Mouse (Mus musculus): Measurements from ENCODE around the gene Arhgap8.
"Not testable (repeated sequence)": the region's sequence is repeated elsewhere in the genome, so short reads cannot be mapped to it uniquely, and the experiment has no call there.

The Arhgap8 gene

GRCm38 (mm10) chr15:84697611-84698011 is 22.2 kb upstream of the Arhgap8 start:
- in situ Hi-C loops (cut with MboI, MseI): no loop called here

GRCm38 (mm10) chr15:84698189-84698588 is 21.7 kb upstream of the Arhgap8 start:
- in situ Hi-C loops (cut with MboI, MseI): no loop called here

GRCm38 (mm10) chr15:84700147-84700794 is 19.6 kb upstream of the Arhgap8 start:
- in situ Hi-C loops (cut with MboI, MseI): no loop called here

- in situ Hi-C loops (cut with MboI, MseI): no loop called here
Measured at GRCm38 (mm10) chr15:84701947-84702346, 17.9 kb upstream of the Arhgap8 start.

DNA sequence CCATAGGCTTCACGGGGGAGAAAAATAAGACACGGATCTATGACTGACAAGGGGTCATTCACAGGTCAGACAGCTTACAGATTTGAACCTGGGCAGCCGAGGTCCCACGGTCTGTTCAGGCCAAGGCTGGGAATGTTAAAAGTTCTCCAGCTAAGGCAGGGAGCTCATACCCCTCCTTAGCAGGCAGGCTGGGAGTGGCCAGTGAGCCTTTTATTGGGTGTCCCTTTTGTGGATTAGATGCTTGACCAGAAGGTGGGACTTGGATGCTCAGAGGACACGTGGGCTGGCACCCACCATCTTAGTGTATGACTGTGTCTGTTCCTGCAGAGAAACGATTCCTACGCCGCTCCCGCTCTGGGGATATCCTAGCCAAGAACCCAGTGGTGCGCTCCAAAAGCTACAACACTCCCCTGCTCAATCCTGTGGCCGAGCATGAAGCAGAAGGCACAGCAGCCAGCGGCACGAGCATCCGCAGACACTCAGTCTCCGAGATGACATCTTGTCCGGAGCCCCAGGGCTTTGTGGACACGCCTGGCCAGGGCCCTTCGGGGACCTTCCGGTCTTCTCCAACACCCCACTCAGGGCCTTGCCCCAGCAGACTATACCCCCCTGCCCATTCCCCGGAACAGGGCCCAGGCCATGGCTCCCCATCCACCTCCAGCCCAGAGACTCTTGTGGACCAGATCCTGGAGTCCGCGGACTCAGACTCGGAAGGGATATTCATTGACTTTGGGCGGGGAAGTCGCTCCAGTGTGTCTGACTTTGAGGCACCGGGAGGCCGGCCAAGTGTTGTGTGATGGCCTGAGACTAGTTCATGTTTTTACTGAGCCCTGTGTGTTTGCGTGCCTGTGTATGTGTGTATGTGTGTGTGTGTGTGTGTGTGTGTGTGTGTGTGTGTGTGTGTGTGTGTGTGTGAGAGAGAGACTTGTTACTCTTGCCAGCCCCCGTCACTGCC is 17.2 kb upstream of the Arhgap8 start:
- in situ Hi-C loops (cut with MboI, MseI): no loop called here

DNA sequence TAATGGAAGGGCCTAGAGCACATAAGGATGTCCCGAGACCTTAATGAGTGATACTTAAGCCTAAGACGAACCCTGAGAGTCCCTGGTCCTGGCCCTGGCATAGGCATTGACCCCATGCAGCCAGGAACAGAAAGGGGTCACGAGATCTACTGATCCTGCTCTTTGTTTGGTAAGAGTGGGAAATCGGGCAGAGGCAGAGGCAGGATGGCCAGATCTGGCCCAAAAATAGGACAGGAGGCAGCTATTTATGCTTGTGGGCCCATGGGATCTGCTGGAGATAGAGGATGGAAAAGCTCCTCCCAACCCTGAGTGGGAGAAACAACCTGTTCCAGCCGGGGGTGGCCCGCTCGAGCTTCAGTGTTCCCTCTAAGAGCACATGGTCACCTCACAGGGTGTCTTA is 15.9 kb upstream of the Arhgap8 start:
- in situ Hi-C loops (cut with MboI, MseI): no loop called here

DNA sequence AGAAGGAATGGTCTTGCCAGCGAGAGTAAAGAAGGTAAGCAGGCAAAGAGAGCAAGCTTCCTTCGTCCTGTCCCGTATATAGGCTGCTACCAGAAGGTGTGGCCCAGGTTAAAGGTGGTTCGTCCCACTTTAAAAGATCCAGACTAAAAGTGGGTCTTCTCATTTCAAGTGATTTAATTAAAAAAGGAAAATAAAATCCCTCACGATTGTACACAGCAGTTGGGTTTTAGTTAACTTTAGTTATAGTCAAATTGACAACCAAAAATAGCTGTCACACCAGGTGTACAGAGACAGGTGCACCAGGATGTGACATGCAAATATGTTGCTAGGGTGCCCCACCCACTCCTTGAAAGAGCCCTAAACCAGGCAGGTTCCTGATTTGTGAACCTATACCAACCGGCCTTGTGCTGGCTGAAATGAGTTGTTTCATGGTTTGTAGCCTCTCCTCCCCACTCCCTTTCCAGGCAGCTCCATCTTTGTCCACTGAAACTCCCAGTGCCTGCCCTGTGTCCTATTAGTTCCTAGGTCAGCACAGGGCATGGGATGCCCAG is 14.4 kb upstream of the Arhgap8 start:
- in situ Hi-C loops (cut with MboI, MseI): no loop called here

- in situ Hi-C loops (cut with MboI, MseI): no loop called here
Measured at GRCm38 (mm10) chr15:84706983-84707619, 12.8 kb upstream of the Arhgap8 start.

DNA sequence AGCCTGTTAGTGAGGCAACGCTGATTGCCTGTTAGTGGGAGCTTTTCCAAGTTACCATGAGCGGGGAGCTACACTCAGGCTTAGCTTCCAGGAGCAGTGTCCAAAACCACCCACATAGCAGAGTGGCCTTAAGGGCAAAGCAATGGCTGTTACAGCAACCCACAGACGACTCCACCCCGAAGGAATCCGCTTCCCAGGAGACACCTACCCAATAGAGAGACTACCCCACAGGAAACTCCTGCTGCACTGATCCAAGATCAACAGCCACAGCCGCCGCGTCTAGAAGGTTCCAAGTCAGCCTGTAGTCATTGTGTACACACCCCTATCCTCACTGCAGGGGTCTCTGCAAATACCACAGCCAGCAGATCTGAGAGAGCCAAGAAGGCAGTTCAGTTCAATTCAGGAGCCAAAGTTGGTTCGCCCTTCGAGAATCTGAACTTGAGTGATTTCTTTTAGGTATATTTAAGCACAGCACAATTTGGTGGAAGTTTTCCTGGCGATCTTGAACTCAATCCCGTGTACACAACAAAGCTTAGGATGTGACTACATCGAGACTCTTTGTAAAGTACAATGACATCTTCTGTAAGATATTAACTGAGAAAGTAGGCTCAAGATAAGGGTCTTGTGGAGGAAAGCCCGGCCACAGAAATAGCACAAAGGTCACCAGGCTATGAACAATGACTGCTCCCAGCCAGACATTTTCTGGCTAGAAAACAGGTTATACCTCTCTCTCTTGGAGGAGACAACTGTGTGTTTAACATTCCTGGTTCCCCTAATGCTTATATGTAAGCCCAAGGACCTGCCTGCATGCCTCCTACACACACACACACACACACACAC is 7.1 kb upstream of the Arhgap8 start:
- in situ Hi-C loops (cut with MboI, MseI): no loop called here

- in situ Hi-C loops (cut with MboI, MseI): no loop called here
Measured at GRCm38 (mm10) chr15:84714730-84715129, 5.1 kb upstream of the Arhgap8 start.

DNA sequence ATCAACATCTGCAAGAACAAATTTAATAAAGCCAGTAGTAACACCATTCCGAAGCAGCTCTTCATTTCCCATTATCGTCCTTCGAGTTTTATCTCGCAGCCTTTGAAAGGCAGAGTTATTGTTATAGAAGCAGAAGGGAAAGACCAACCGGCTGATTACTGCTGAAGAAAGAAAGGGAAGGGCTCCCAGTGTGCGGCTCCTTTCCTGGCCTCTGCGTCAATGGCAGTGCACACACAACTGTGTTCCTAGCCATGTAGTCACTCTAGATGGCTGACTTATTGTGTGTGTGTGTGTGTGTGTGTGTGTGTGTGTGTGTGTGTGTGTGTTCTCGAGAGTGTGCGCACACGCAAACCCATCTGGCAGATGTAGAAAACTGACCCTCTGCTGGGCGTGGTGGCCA is 4.7 kb upstream of the Arhgap8 start:
- in situ Hi-C loops (cut with MboI, MseI): no loop called here

DNA sequence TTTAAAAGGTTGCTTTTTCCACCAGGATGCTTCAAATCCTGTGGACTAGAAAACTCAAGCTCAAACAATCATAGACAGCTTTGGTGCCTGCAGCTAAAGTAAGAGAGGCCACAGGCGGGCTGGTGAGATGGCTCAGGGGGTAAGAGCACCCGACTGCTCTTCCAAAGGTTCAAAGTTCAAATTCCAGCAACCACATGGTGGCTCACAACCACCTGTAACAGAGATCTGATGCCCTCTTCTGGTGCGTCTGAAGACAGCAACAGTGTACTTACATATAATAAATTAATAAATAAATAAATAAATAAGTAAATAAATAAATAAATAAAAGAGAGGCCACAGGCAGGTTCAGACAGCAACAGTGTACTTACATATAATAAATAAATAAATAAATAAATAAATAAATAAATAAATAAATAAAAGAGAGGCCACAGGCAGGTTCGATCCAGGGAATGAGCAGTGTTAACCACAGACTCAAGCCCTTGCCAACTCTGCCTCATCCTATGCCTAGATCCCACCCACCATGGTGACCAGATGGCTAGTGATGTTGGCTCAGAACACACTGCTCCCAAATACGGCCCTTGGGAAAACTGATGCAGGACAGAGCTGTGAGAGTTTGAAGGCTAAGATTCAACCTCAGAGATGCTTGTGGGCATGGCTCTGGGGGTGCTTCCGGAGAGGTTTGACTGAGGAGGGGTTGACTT is 2.1 kb upstream of the Arhgap8 start:
- in situ Hi-C loops (cut with MboI, MseI): not testable (repeated sequence)

DNA sequence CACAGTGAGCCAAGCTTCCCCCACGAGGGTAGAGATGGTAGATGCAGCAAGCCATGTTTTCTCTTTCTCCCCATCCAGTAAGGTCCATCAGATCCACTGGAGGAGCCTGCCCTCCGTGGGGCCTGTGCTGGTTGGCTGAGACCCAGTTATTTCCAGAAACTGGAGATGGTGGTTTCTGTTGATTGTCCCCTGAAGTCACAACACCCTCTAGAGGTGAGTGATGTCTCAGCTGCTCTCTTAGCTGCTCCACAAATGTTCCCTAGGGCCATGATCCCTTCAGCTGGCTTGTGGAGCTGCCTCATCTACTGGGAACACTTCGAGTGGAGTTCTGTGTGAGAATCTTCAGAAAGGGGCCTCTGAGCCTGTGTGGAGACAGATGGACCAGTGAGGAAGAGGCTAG is 1.1 kb upstream of the Arhgap8 start:
- in situ Hi-C loops (cut with MboI, MseI): no loop called here

- in situ Hi-C loops (cut with MboI, MseI): no loop called here
Measured at GRCm38 (mm10) chr15:84720291-84721204, 696 bp downstream of the Arhgap8 start.

GRCm38 (mm10) chr15:84723656-84724055 is 3.8 kb downstream of the Arhgap8 start:
- in situ Hi-C loops (cut with MboI, MseI): not testable (repeated sequence)

DNA sequence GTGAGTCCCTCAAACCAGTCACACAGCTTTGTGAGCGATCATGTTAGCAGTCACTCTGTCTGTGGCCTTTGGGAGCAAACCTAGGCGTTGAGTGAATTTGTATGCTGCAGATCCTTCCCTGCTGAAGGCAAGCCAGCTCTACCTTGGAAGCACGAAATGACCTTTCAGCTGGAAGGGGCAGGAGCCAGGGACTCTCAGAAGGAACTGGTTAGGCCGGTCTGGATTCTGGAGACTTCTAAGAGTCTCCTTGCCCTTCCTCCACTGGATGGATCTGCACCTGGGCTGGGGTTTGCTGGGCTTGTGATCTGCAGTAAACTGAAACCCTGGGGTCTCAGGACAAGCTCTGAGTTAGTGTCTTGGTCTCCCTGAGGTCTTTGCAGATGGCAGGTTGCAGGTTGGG is 4.3 kb downstream of the Arhgap8 start:
- in situ Hi-C loops (cut with MboI, MseI): no loop called here

DNA sequence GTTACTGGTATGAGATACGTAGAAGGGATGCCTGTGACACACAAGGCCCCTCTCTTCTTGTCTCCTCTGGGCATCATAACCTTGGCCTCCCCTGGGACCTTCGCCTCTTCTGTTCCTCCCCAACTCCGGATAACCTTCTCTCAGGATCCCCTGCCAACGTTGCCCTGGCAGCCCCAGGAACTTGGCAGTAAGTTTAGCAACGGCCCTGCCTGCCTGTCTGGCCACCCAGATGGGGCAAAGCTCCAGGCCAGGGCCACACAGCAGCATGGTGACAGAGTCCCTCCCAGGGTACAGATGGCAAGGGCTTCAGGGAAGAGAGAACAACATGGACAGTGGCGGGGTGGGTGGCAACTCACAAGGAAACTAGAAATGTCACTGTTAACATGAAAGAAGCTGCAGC is 9.8 kb downstream of the Arhgap8 start:
- in situ Hi-C loops (cut with MboI, MseI): no loop called here

GRCm38 (mm10) chr15:84730893-84731292 is 11.0 kb downstream of the Arhgap8 start:
- in situ Hi-C loops (cut with MboI, MseI): no loop called here

DNA sequence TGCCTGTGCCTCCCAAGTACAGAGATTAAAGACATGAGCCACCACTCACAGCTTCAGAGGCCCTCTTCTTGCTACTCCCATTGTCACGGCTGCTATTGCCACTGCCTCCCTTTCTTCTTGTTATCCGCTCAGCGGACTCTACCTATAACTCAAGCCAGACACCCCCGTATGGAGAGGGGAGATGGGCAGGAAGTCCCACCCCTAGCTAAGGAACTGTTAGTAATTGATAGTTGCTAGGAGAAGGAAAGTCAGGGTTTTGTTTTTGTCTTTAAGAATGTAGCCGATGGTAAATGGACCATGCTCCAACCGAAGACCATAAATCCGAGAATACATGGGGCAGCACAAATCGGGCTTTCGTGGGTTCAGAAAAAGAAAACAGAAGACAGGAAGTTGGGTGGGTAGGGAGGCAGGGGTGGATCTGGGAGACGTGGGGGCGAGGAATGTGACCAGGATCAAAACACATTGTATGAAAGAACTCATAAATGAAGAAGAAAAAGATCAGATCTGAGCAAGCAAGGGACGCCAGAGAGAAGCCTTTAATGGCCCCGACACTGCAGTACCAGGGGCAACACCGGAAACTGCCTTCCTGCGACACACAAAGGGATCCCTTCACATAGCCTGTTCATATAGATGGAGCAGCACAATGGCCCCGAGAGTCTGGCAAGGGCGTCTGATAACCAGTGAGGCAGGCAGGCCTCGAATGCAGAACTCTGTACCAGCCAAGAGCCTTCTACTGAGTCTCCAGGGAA is 12.0 kb downstream of the Arhgap8 start:
- in situ Hi-C loops (cut with MboI, MseI): no loop called here
